Mouse (Mus musculus): ENCODE measurements around the gene Abcc4.

DNA sequence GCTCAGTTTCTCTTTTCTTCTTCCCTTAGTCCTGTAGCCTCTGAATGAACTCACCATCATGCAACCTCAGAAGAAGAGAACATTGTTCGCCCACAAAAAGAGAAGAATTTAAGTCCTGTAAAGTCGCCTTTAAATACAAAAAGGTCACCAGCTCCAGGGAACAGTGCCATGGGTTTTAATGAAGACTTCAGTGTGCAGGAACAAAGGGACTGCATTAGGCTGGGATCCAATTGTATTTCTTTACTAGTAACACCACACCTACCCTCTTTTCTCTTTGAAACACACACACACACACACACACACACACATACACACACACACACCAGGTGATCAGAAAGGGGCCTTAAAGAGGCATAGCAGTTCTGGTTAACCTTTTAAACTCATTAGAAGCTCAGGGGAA is 195.2 kb downstream of the Abcc4 start:
- TF ChIP-seq CTCF (IDR thresholded peaks at IDR 0.05; ENCODE audit: low read depth, low read length) (no peak), TAL1 (conservative IDR thresholded peaks at IDR 0.05; ENCODE audit: low read depth, low read length) (no peak)
